Mouse (Mus musculus) megakaryocyte, adult 5-6 weeks (primary cell): ENCODE data around the gene Pus7. TPM values are rescaled to one million over a fixed set of nuclear protein-coding genes. Genes with fewer than 3 reads are reported as not detected.
"Not testable (repeated sequence)": the region's sequence is repeated elsewhere in the genome, so short reads cannot be mapped to it uniquely, and the experiment has no call there.

Experiments used
- ATAC-seq: 2 replicates; pipeline ENCODE4 v1.8.0; 2016; ENCODE audit warnings: mild to moderate bottlenecking, inconsistent platforms; ENCODE audit not compliant: poor library complexity, severe bottlenecking
- total RNA-seq, 2 experiments: library from RNA; stranded (forward) in 1 of 2; stranded (reverse) in 1 of 2; fragments of 153-499, 151-499 nt in 1 of 2; fragments of 221-1000, 200-1000 nt in 1 of 2; gene quantifications; 2 replicates each; pipeline versions ENCODE4 v1.2.3 to v1.2.4; 2015 to 2017

Gene Pus7
- total RNA-seq, 2 experiments from 2014 or later: 5.0 to 5.1 TPM

- no peak for ATAC-seq
These were observed 24.9 kb downstream of the Pus7 start for GRCm38 (mm10) chr5:23758633-23759032.

DNA sequence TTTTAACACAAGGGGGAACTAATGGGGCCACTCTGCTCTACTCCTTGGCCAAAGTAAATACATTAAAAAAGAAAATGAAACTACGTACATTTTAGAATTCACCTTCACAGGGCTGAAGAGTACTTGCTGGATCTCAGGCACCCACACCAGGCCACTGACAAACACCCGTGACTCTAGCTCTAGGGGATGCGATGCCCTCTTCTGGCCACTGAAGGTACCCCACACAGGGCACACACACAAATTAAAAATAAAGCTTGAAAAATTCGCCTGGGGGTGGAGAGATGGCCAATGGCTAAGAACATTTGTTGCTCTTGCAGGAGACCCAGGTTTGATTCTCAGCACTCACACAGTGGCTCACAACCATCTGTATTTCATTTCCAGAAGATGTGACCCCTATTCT is 27.1 kb downstream of the Pus7 start:
- no peak for ATAC-seq

- ATAC-seq: no peak
These were observed 27.9 kb downstream of the Pus7 start for GRCm38 (mm10) chr5:23755591-23755990.

GRCm38 (mm10) chr5:23749882-23750281 is 33.6 kb downstream of the Pus7 start:
- ATAC-seq: no peak

DNA sequence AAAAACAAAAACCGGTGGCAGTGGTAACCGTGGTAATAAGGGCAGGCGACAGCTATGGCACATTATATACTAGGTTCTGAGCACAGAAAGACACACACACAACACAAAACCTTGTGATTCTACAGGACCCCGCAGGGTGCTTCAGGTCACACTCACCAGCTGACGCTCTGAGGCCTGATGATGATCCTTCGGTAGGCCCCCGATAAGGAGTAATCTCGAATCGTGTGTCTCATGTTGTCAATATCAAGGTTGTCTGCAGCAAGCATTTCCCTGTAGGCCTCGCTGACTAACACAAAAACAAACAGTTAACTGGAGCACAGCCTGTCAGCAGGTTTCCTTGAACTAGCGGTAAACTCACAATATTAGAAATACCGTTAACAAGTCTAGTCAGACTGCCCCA is 40.2 kb downstream of the Pus7 start:
- ATAC-seq: no peak

GRCm38 (mm10) chr5:23737111-23737510 is 46.4 kb downstream of the Pus7 start:
- ATAC-seq: no peak

GRCm38 (mm10) chr5:23736366-23736765 is 47.1 kb downstream of the Pus7 start:
- no peak for ATAC-seq

DNA sequence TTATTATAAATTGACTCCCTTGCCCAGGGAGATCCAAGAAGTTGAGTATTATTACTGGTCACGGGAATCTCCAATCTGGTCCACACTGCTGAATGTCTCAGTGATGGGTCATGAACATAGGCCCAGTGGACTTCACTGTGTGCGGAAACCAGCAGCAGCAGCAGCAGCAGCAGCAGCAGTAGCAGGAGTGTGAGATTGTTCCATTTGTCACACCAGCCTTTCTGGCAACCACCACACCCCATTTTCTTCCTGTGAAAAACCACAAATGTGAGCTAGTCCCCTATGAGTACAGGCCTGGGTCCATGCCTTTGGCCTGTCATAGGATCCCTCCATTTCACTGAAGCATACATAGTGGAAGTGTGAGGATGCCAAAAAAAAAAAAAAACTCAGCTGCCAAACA is 61.6 kb downstream of the Pus7 start:
- ATAC-seq: peak; percentile 62

- ATAC-seq: peak; percentile 76
These were observed 64.6 kb downstream of the Pus7 start for GRCm38 (mm10) chr5:23718881-23719328.

DNA sequence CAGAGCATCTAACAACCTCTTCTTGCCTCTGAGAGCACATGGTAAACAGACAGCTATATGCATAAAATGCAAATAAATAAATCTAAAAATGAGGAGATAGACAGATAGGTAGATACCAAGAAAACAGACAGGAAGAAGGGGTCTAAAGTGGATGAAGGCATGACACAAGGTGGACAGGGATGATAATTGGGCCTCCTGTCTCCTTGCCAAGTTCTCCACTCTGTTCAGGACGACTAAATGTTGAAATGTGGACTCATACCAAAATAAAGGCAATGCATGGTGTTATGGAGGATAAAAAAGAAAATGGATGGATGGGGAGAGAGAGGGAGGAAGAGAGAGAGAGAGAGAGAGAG is 65.4 kb downstream of the Pus7 start:
- no peak for ATAC-seq

- no peak for ATAC-seq
These were observed 65.9 kb downstream of the Pus7 start for GRCm38 (mm10) chr5:23717469-23718181.

GRCm38 (mm10) chr5:23713401-23714335 is 69.8 kb downstream of the Pus7 start:
- ATAC-seq: no peak

DNA sequence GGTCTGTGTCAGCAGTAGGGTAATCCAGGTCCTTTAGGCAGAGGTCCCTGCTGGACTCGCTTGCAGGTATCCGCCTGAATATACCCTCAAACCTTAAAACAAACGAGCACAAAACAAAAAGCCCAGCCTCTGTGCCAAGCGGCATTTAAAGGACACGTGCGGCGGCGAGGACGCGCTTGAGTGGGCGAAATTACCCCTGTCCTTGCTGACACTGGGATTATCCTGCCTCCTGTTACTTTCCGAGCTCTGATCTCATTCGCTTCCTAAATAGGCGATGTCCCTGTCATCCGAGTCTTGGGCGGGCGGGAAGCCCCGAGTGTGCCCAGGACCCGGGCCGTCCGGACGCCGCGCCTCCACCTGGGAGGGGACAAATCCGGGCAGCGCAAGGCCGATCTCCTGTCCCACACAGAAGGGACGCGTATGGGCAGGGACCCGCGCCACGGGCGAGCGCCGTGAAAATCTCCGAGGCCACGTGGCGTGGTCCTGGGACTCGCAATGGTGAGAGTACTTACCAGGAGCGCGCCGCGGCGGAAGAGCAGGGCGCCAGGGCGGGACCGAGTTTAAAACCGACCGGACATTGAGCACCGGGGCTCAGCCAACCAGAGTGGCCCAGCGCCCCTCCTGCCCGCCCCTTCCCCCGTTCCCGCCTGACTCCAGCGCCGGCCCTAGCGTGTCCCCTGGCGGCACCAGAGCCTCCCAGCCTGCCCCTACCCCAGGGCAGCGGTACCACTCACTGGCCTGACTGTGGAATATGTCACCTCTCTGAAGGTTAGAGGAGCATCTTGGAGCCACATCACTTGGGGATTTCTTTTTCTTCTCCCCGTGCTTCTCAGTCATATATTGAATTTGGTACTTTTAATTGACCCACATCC is 71.1 kb downstream of the Pus7 start:
- ATAC-seq: peak; percentile 100

- not testable (repeated sequence) for ATAC-seq
These were observed 71.8 kb downstream of the Pus7 start for GRCm38 (mm10) chr5:23711671-23712129.

DNA sequence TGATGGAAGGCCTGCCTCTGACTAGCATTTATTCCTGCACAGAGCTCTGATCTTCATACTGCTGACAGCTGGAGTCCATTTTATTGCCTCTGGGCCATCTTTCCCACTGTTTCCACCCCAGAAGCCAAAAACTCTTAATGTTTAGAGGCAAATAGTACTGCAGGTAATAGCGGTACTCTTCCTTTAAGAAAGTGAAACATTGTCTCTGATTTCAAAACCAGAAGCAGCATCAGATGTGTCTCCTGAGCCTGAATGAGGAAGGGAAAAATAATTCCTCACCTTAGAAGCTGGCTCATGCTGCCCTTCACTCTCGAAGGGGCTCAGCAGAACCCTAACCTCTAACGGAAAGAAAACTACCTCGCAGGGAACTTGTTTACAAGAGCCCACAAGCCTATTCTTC is 72.3 kb downstream of the Pus7 start:
- no peak for ATAC-seq

GRCm38 (mm10) chr5:23709661-23710060 is 73.8 kb downstream of the Pus7 start:
- ATAC-seq: no peak

GRCm38 (mm10) chr5:23706601-23707597 is 76.6 kb downstream of the Pus7 start:
- not testable (repeated sequence) for ATAC-seq

- ATAC-seq: no peak
These were observed 86.1 kb downstream of the Pus7 start for GRCm38 (mm10) chr5:23697457-23697856.
